Mouse (Mus musculus): ENCODE results near the gene Spopl. TPM values are rescaled to one million over a fixed set of nuclear protein-coding genes. Genes with fewer than 3 reads are reported as not detected.
"Not testable (repeated sequence)": the region's sequence is repeated elsewhere in the genome, so short reads cannot be mapped to it uniquely, and the experiment has no call there.

Spopl gene
- polyA plus RNA-seq, 1 experiment = 29.3 TPM

DNA sequence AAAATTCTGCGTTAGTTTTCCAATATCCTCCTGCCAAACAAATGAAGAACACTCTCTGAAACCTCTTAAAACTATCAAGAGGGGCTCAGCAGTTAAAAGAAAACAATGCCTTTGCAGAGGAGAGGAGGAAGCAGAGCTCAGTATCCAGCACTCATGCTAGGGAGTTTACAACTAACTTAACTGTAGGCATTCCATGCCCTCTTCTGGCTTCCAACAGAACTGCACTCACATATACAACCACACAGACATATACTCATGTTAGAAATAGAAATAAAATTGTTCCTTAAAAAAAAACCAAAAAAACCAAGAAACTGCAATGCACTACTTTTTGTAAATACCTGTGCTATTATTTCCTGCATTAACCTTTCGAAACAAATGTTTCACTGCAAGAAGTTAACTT lies 12.7 kb downstream of the Spopl start:
- Histone ChIP-seq H3K4me1 (ENCODE audit: control insufficient read depth, insufficient read depth, low read length) (no peaks in the 10 kb centered on the region), H3K27ac (ENCODE audit: insufficient read depth, low read length) (no peak overlapping the region), H3K4me3 (ENCODE audit: insufficient read depth, low read length) (no peak overlapping the region)
- TF ChIP-seq POLR2A (IDR thresholded peaks at IDR 0.05; ENCODE audit: low read depth, low read length) = no peak
- TF ChIP-seq CTCF (IDR thresholded peaks at IDR 0.05; ENCODE audit: borderline replicate concordance, insufficient read depth, low read length) = no peak

DNA sequence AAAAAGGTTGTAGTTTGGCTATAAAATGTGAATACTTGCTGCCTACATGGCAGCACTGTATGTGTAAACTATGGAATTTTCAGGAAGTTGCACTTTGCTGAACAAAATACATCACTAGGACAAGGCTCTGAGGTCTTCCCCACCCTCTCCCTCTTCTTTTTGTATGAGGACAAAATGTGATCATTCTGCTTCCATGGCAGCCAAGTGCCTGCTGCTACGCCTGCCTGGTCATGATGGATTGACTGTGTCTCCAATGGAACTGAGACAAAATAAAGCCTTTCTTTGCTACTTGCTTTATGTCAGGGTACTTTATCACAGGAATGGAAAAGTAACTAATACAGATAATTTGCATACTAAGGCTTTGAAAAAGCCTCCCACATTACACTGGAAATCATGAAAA lies 20.7 kb downstream of the Spopl start:
- TF ChIP-seq POLR2A (IDR thresholded peaks at IDR 0.05; ENCODE audit: low read depth, low read length) (no peak), CTCF (IDR thresholded peaks at IDR 0.05; ENCODE audit: borderline replicate concordance, insufficient read depth, low read length) (no peak)
- no peaks in the 10 kb centered on the region for H3K4me1 ChIP-seq (ENCODE audit: control insufficient read depth, insufficient read depth, low read length)
- H3K4me3 ChIP-seq (ENCODE audit: insufficient read depth, low read length) = no peak overlapping the region
- H3K27ac ChIP-seq (ENCODE audit: insufficient read depth, low read length) = no peak overlapping the region

DNA sequence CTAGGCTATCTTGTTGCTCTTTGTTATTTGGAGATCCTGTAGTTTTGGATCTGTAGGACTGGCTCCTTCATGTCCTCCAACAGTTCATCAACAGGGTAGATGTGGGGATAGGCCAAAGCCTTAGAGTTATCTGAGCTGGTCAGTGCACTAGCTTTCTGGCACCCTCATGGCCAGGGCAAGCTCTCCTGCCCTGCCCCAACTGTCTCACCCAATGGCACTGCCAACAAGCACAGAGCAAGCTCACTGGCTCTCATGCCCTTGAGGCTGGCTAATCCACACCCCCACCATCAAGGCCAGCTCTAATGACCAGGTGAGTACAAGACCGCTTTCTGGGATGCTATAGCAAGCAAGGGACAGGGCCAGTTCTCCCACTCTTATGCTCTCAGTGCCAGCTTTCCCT lies 24.7 kb downstream of the Spopl start:
- H3K4me3 ChIP-seq (ENCODE audit: insufficient read depth, low read length) = no peak overlapping the region
- H3K27ac ChIP-seq (ENCODE audit: insufficient read depth, low read length) = no peak overlapping the region
- H3K4me1 ChIP-seq (ENCODE audit: control insufficient read depth, insufficient read depth, low read length) = no peaks in the 10 kb centered on the region
- no peak for TF ChIP-seq CTCF (IDR thresholded peaks at IDR 0.05; ENCODE audit: borderline replicate concordance, insufficient read depth, low read length)
- no peak for TF ChIP-seq POLR2A (IDR thresholded peaks at IDR 0.05; ENCODE audit: low read depth, low read length)

DNA sequence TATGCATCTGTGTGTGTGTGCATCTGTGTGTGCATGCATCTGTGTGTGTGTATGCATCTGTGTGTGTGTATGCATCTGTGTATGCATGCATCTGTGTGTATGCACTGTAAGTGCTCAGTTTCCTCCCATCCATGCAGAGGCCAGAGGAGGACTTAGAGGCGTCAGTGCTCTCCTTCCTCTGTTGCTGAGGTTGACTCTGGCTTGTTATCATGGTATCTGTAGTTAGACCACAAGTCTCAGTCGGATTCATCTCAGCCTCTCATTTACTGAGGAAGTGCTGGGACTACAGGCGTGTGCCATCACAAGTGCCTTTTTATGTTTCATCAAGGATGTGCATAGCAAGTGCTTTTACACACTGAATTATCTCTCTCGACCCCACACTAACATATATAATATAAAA lies 31.9 kb downstream of the Spopl start:
- no peak overlapping the region for H3K4me3 ChIP-seq (ENCODE audit: insufficient read depth, low read length)
- H3K4me1 ChIP-seq (ENCODE audit: control insufficient read depth, insufficient read depth, low read length) = no peaks in the 10 kb centered on the region
- H3K27ac ChIP-seq (ENCODE audit: insufficient read depth, low read length) = no peak overlapping the region
- TF ChIP-seq CTCF (IDR thresholded peaks at IDR 0.05; ENCODE audit: borderline replicate concordance, insufficient read depth, low read length) (no peak), POLR2A (IDR thresholded peaks at IDR 0.05; ENCODE audit: low read depth, low read length) (no peak)

DNA sequence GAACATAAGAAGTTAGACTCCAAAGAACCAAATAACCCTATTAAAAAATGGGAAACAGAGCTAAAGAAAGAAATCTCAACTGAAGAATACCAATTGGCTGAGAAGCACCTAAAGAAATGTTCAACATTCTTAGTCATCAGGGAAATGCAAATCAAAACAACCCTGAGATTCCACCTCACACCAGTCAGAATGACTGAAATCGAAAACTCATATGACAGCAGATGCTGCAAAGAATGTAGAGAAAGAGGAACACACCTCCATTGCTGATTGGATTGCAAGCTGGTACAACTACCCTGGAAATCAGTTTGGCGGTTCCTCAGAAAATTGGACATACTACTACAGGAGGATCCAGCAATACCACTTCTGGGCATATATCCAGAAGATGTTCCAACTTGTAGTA lies 44.2 kb downstream of the Spopl start:
- not testable (repeated sequence) for H3K4me3 ChIP-seq (ENCODE audit: insufficient read depth, low read length); H3K27ac ChIP-seq (ENCODE audit: insufficient read depth, low read length); H3K4me1 ChIP-seq (ENCODE audit: control insufficient read depth, insufficient read depth, low read length)

DNA sequence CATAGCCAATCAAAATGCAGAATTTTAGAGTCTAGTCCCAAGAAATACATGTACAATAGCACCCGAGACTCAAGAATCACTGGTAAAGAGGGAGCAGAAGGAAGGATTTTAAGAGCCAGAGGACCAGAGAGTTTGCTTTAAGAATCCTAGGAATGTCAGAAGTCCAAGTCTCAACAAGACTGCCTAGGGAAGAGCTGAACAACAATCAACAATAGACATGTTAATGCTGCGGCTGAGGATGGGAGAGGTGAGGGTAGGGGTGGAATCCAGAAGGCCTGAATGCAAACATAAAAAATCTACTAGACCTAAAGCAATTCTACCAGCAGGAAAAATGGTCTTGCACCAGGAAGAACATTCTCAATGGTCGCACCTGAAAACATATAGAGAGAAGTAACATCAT lies 66.8 kb downstream of the Spopl start:
- TF ChIP-seq POLR2A (IDR thresholded peaks at IDR 0.05; ENCODE audit: low read depth, low read length) (no peak), CTCF (IDR thresholded peaks at IDR 0.05; ENCODE audit: borderline replicate concordance, insufficient read depth, low read length) (no peak)
- no peak overlapping the region for H3K4me3 ChIP-seq (ENCODE audit: insufficient read depth, low read length)
- no peaks in the 10 kb centered on the region for H3K4me1 ChIP-seq (ENCODE audit: control insufficient read depth, insufficient read depth, low read length)

DNA sequence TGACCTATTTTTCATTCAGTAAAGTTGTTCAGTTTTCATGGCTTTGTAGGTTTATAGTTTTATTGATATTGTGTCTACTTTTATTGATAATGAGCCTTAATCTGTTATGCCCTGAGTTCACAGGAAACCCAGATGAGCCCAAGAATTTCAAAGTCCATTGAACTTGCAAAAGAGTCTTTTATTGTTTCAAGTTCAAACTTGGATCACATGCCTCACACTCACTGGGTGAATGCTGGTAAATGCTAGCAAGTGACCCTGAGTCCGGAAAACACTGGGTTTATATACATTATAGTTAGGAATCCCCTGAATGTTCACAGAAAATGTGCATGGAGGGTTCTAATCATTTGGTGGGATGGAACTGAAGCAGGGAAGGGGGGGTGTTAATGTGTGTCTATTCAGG lies 90.2 kb downstream of the Spopl start:
- no peak overlapping the region for H3K27ac ChIP-seq (ENCODE audit: insufficient read depth, low read length)
- TF ChIP-seq POLR2A (IDR thresholded peaks at IDR 0.05; ENCODE audit: low read depth, low read length) (no peak), CTCF (IDR thresholded peaks at IDR 0.05; ENCODE audit: borderline replicate concordance, insufficient read depth, low read length) (no peak)
- no peak overlapping the region for H3K4me3 ChIP-seq (ENCODE audit: insufficient read depth, low read length)
- no peaks in the 10 kb centered on the region for H3K4me1 ChIP-seq (ENCODE audit: control insufficient read depth, insufficient read depth, low read length)

More for the DNA sequence above, 66.8 kb downstream of the Spopl start:
- H3K27ac ChIP-seq (ENCODE audit: insufficient read depth, low read length) = no peak overlapping the region

DNA sequence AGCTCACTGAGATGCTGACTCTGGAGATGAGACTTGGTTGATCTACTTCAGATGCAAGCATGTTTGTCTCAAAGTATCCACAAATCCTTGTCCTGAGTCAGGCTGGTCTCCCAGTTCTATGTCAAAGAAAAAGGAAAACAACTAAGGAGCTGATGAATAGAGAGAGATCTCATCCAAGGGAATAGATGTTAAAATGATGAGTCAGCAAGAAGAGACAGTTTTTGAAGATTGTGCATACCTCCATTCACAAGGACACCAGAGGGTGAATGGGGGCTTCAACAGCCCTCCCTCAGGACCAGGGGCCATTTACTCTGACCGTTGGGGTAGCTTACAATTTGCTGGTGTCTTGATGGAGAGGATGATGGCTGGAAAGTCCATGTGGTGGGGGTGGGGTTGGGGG lies 104.4 kb downstream of the Spopl start:
- no peak for TF ChIP-seq POLR2A (IDR thresholded peaks at IDR 0.05; ENCODE audit: low read depth, low read length)
- no peak for TF ChIP-seq CTCF (IDR thresholded peaks at IDR 0.05; ENCODE audit: borderline replicate concordance, insufficient read depth, low read length)
- H3K4me3 ChIP-seq (ENCODE audit: insufficient read depth, low read length) = no peak overlapping the region
- H3K4me1 ChIP-seq (ENCODE audit: control insufficient read depth, insufficient read depth, low read length) = no peaks in the 10 kb centered on the region
- H3K27ac ChIP-seq (ENCODE audit: insufficient read depth, low read length) = no peak overlapping the region

DNA sequence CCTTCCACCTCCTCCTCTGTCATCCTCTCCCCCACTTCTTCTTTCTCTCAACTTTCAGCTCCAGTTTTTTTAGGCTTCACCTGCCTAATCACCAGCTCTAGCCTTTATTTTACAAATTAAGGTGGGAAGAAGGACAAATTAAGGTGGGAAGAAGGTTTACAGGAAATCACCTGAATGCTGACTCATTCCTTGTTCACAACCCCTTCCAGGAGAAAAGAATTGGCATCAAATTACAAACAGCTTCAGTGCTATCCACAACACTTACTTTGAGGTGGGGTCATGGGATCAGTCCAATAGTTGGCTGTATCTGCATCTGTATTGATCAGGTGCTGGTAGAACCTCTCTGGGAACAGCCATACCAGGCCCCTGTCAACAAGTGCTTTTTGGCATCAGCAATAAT lies 114.5 kb downstream of the Spopl start:
- no peak overlapping the region for H3K4me3 ChIP-seq (ENCODE audit: insufficient read depth, low read length)

More for the DNA sequence above, 114.5 kb downstream of the Spopl start:
- Histone ChIP-seq H3K27ac (ENCODE audit: insufficient read depth, low read length) (no peak overlapping the region), H3K4me1 (ENCODE audit: control insufficient read depth, insufficient read depth, low read length) (no peaks in the 10 kb centered on the region)
- TF ChIP-seq POLR2A (IDR thresholded peaks at IDR 0.05; ENCODE audit: low read depth, low read length) (no peak), CTCF (IDR thresholded peaks at IDR 0.05; ENCODE audit: borderline replicate concordance, insufficient read depth, low read length) (no peak)
